Mouse (Mus musculus): ENCODE results near the gene Gprin1. TPM values are rescaled to one million over a fixed set of nuclear protein-coding genes. Genes with fewer than 3 reads are reported as not detected.
A peak's percentile ranks its signal among the peaks of the same experiment; 100 is the strongest.

Gprin1 gene
- polyA plus RNA-seq, 1 experiment, result not detected

GRCm38 (mm10) chr13:54737488-54738212 lies 12.0 kb downstream of the Gprin1 start:
- no peaks in the 10 kb centered on the region for H3K4me1 ChIP-seq (ENCODE audit: control insufficient read depth, insufficient read depth, low read length)
- H3K4me3 ChIP-seq (ENCODE audit: insufficient read depth, low read length), result no peak overlapping the region
- no peak overlapping the region for H3K27ac ChIP-seq (ENCODE audit: insufficient read depth, low read depth, low read length)
- no peak for TF ChIP-seq POLR2A (IDR thresholded peaks at IDR 0.05; ENCODE audit: borderline replicate concordance, low read depth, low read length)
- no peak for TF ChIP-seq CTCF (IDR thresholded peaks at IDR 0.05; ENCODE audit: low read depth, low read length)

- no peaks in the 10 kb centered on the region for H3K4me1 ChIP-seq (ENCODE audit: control insufficient read depth, insufficient read depth, low read length)
- no peak for TF ChIP-seq CTCF (IDR thresholded peaks at IDR 0.05; ENCODE audit: low read depth, low read length)
- no peak for TF ChIP-seq POLR2A (IDR thresholded peaks at IDR 0.05; ENCODE audit: borderline replicate concordance, low read depth, low read length)
- H3K27ac ChIP-seq (ENCODE audit: insufficient read depth, low read depth, low read length), result no peak overlapping the region
Measured at GRCm38 (mm10) chr13:54736931-54737330, 12.7 kb downstream of the Gprin1 start.

GRCm38 (mm10) chr13:54726131-54726530 lies 23.5 kb downstream of the Gprin1 start:
- no peak for TF ChIP-seq CTCF (IDR thresholded peaks at IDR 0.05; ENCODE audit: low read depth, low read length)
- TF ChIP-seq POLR2A (IDR thresholded peaks at IDR 0.05; ENCODE audit: borderline replicate concordance, low read depth, low read length), result no peak
- Histone ChIP-seq H3K4me3 (ENCODE audit: insufficient read depth, low read length) (no peak overlapping the region), H3K4me1 (ENCODE audit: control insufficient read depth, insufficient read depth, low read length) (no peaks in the 10 kb centered on the region), H3K27ac (ENCODE audit: insufficient read depth, low read depth, low read length) (no peak overlapping the region)

More at GRCm38 (mm10) chr13:54736931-54737330, 12.7 kb downstream of the Gprin1 start:
- H3K4me3 ChIP-seq (ENCODE audit: insufficient read depth, low read length), result no peak overlapping the region

- TF ChIP-seq POLR2A (IDR thresholded peaks at IDR 0.05; ENCODE audit: borderline replicate concordance, low read depth, low read length), result no peak
- no peak for TF ChIP-seq CTCF (IDR thresholded peaks at IDR 0.05; ENCODE audit: low read depth, low read length)
Measured at GRCm38 (mm10) chr13:54723143-54723542, 26.5 kb downstream of the Gprin1 start.

GRCm38 (mm10) chr13:54716916-54717315 lies 32.8 kb downstream of the Gprin1 start:
- Histone ChIP-seq H3K4me1 (ENCODE audit: control insufficient read depth, insufficient read depth, low read length) (no peaks in the 10 kb centered on the region), H3K27ac (ENCODE audit: insufficient read depth, low read depth, low read length) (no peak overlapping the region), H3K4me3 (ENCODE audit: insufficient read depth, low read length) (no peak overlapping the region)
- peak; percentile 74 for TF ChIP-seq CTCF (IDR thresholded peaks at IDR 0.05; ENCODE audit: low read depth, low read length)
- no peak for TF ChIP-seq POLR2A (IDR thresholded peaks at IDR 0.05; ENCODE audit: borderline replicate concordance, low read depth, low read length)

More at GRCm38 (mm10) chr13:54723143-54723542, 26.5 kb downstream of the Gprin1 start:
- Histone ChIP-seq H3K4me1 (ENCODE audit: control insufficient read depth, insufficient read depth, low read length) (no peaks in the 10 kb centered on the region), H3K27ac (ENCODE audit: insufficient read depth, low read depth, low read length) (no peak overlapping the region), H3K4me3 (ENCODE audit: insufficient read depth, low read length) (no peak overlapping the region)

- no peak overlapping the region for H3K4me3 ChIP-seq (ENCODE audit: insufficient read depth, low read length)
- no peak overlapping the region for H3K27ac ChIP-seq (ENCODE audit: insufficient read depth, low read depth, low read length)
- TF ChIP-seq CTCF (IDR thresholded peaks at IDR 0.05; ENCODE audit: low read depth, low read length), result no peak
- TF ChIP-seq POLR2A (IDR thresholded peaks at IDR 0.05; ENCODE audit: borderline replicate concordance, low read depth, low read length), result no peak
- no peaks in the 10 kb centered on the region for H3K4me1 ChIP-seq (ENCODE audit: control insufficient read depth, insufficient read depth, low read length)
Measured at GRCm38 (mm10) chr13:54714996-54715395, 34.7 kb downstream of the Gprin1 start.

- no peaks in the 10 kb centered on the region for H3K4me1 ChIP-seq (ENCODE audit: control insufficient read depth, insufficient read depth, low read length)
- no peak for TF ChIP-seq CTCF (IDR thresholded peaks at IDR 0.05; ENCODE audit: low read depth, low read length)
- TF ChIP-seq POLR2A (IDR thresholded peaks at IDR 0.05; ENCODE audit: borderline replicate concordance, low read depth, low read length), result no peak
- no peak overlapping the region for H3K27ac ChIP-seq (ENCODE audit: insufficient read depth, low read depth, low read length)
- no peak overlapping the region for H3K4me3 ChIP-seq (ENCODE audit: insufficient read depth, low read length)
Measured at GRCm38 (mm10) chr13:54714393-54714792, 35.3 kb downstream of the Gprin1 start.

GRCm38 (mm10) chr13:54710866-54711265 lies 38.8 kb downstream of the Gprin1 start:
- no peaks in the 10 kb centered on the region for H3K4me1 ChIP-seq (ENCODE audit: control insufficient read depth, insufficient read depth, low read length)
- TF ChIP-seq POLR2A (IDR thresholded peaks at IDR 0.05; ENCODE audit: borderline replicate concordance, low read depth, low read length) (no peak), CTCF (IDR thresholded peaks at IDR 0.05; ENCODE audit: low read depth, low read length) (no peak)
- H3K27ac ChIP-seq (ENCODE audit: insufficient read depth, low read depth, low read length), result no peak overlapping the region
- H3K4me3 ChIP-seq (ENCODE audit: insufficient read depth, low read length), result no peak overlapping the region

GRCm38 (mm10) chr13:54704890-54705289 lies 44.8 kb downstream of the Gprin1 start:
- Histone ChIP-seq H3K4me1 (ENCODE audit: control insufficient read depth, insufficient read depth, low read length) (peaks cover 8% of the 10 kb centered on the region), H3K4me3 (ENCODE audit: insufficient read depth, low read length) (no peak overlapping the region), H3K27ac (ENCODE audit: insufficient read depth, low read depth, low read length) (no peak overlapping the region)
- no peak for TF ChIP-seq CTCF (IDR thresholded peaks at IDR 0.05; ENCODE audit: low read depth, low read length)
- TF ChIP-seq POLR2A (IDR thresholded peaks at IDR 0.05; ENCODE audit: borderline replicate concordance, low read depth, low read length), result no peak

GRCm38 (mm10) chr13:54702507-54702906 lies 47.2 kb downstream of the Gprin1 start:
- H3K27ac ChIP-seq (ENCODE audit: insufficient read depth, low read depth, low read length), result no peak overlapping the region
- peaks cover 8% of the 10 kb centered on the region for H3K4me1 ChIP-seq (ENCODE audit: control insufficient read depth, insufficient read depth, low read length)
- TF ChIP-seq POLR2A (IDR thresholded peaks at IDR 0.05; ENCODE audit: borderline replicate concordance, low read depth, low read length) (no peak), CTCF (IDR thresholded peaks at IDR 0.05; ENCODE audit: low read depth, low read length) (no peak)

More at GRCm38 (mm10) chr13:54702507-54702906, 47.2 kb downstream of the Gprin1 start:
- H3K4me3 ChIP-seq (ENCODE audit: insufficient read depth, low read length), result no peak overlapping the region

All from bone marrow macrophage, adult 2 months (primary cell).